Mouse (Mus musculus) stomach, embryonic 14.5 days (tissue): ENCODE measurements around the gene Fbxo9. TPM values are rescaled to one million over a fixed set of nuclear protein-coding genes. Genes with fewer than 3 reads are reported as not detected.

Experiments
- ATAC-seq: fragments of 200-750 bp; cut with Nextera tagmentation; 2 replicates; pipeline ENCODE4 v1.8.0; 2017; ENCODE audit warnings: low read depth, moderate TSS enrichment; ENCODE audit not compliant: insufficient number of reproducible peaks, insufficient read depth, low FRiP score
- H3K27ac ChIP-seq: fragments of 300-500 bp; sonication (generic); 2 replicates; pipeline ENCODE4 v1.5.1; 2014; ENCODE audit warnings: mild to moderate bottlenecking, low read length, moderate library complexity, mixed read lengths
- H3K27me3 ChIP-seq: fragments of 300-500 bp; sonication (generic); 2 replicates; pipeline ENCODE4 v1.6.1; 2014; ENCODE audit warnings: low read length, control low read depth, mixed read lengths; ENCODE audit not compliant: control insufficient read depth, insufficient read depth
- H3K36me3 ChIP-seq: fragments of 300-500 bp; sonication (generic); 2 replicates; pipeline ENCODE4 v1.6.1; 2014; ENCODE audit warnings: mild to moderate bottlenecking, control low read depth, low read length, moderate library complexity, mixed read lengths; ENCODE audit not compliant: control insufficient read depth, insufficient read depth
- H3K4me1 ChIP-seq: fragments of 300-500 bp; sonication (generic); 2 replicates; pipeline ENCODE4 v1.6.1; 2014; ENCODE audit warnings: low read length, control low read depth, mixed read lengths; ENCODE audit not compliant: control insufficient read depth, insufficient read depth
- H3K4me2 ChIP-seq: fragments of 300-500 bp; sonication (generic); replicated peaks from 2 replicates; pipeline ENCODE4 v1.6.1; 2014; ENCODE audit warnings: low read depth, low read length, control low read depth
- H3K4me3 ChIP-seq: fragments of 300-500 bp; sonication (generic); 2 replicates; pipeline ENCODE4 v1.5.1; 2014; ENCODE audit warnings: low read depth, low read length, control low read depth
- H3K9ac ChIP-seq: fragments of 300-500 bp; sonication (generic); replicated peaks from 2 replicates; pipeline ENCODE4 v1.6.1; 2014; ENCODE audit warnings: low read depth, mild to moderate bottlenecking, control low read depth, low read length, moderate library complexity, mixed read lengths
- H3K9me3 ChIP-seq: fragments of 300-500 bp; sonication (generic); 2 replicates; pipeline ENCODE4 v1.6.1; 2016; ENCODE audit warnings: low read depth, low read length, control low read depth; ENCODE audit not compliant: control insufficient read depth
- WGBS: fragments of 180-500 bp; shearing (Covaris S2); extraction: QIAGEN DNeasy Blood & Tissue Kit; methylation state at CpG from one replicate; pipeline ENCODE4 v1.1.7; 2014; 5-methylcytosine and 5-hydroxymethylcytosine counted together
- polyA plus RNA-seq: library from polyadenylated mRNA; unstranded; fragments of >200 nt; fragmentation: Nextera tagmentation; extraction: Ambion mirVana; gene quantifications from 2 replicates; pipeline ENCODE4 v1.2.1, GENCODE M21; 2014

The Fbxo9 gene
- polyA plus RNA-seq, 1 experiment from 2014 or later, result 37.8 TPM

DNA sequence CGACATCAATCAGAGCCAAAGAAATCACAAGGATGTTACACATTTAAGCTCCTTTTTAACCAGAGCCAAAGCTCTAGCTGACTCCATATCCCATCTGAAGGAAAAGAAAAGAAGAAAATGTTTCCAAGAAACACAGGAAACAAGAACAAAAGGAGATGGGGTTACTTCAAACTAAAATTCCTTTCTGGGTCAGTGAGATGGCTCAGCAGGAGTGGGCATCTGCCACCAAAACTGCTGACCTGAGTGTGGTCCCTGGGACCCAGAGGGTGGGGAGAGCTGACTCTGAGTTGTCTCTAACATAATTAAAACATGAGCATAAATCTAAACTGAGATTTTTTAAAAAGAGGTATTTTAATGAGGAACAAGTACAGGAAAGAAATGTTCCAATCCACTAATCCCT lies 19.0 kb downstream of the Fbxo9 start:
- Histone ChIP-seq H3K4me1 (no peaks in the 10 kb centered on the region), H3K9ac (no peak overlapping the region), H3K4me2 (no peak overlapping the region), H3K9me3 (no peaks in the 10 kb centered on the region), H3K27ac (no peak overlapping the region), H3K36me3 (peaks cover 33% of the 10 kb centered on the region), H3K4me3 (no peak overlapping the region), H3K27me3 (no peaks in the 10 kb centered on the region)
- 91% methylated on average over 1 of the region's 1 CpGs for WGBS
- ATAC-seq, result no peak

DNA sequence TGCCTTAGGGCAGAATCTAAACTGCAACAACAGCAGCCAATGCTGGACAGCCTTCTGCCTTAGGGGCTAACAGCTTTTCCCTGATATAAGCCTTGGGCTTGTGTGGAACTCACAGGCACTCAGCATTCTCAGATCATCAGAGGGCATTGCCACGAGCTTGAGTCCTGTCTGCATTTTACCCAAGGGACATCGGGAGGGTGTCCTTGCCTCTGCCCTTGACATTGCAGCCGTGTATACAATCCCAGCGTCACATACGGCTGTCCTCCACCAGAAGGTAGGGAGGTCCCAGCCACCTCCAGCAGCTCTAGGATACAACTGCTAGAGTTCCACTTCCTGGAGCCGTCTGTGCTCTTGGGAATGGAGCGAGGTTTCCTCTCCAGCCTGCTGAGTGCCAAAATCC lies 19.9 kb downstream of the Fbxo9 start:
- 86% methylated on average over 7 of the region's 7 CpGs for WGBS
- H3K36me3 ChIP-seq, result peaks cover 37% of the 10 kb centered on the region

DNA sequence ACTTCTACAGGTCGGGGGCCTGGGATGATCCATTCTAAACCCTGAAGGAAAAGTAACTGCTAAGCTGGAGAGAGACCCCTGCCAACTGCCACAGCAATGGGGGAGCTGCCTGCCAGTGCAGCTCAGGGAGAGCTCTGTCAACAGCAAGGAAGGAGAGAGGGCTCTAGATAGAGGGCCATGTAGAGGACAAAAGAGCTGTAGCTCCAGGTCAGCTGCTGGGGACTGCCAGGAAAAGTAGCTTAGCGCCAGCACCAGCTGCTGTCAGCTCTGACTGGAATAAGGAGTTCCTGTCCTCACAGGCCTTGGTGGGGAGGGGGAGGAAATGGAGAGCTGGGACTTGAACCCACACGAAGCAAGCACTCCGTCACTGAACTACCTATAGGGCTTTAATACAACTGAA lies 20.3 kb downstream of the Fbxo9 start:
- 67% methylated on average over 4 of the region's 4 CpGs for WGBS
- no peak overlapping the region for H3K9ac ChIP-seq
- H3K4me3 ChIP-seq, result no peak overlapping the region
- H3K4me2 ChIP-seq, result no peak overlapping the region
- no peak for ATAC-seq
- peaks cover 42% of the 10 kb centered on the region for H3K36me3 ChIP-seq
- H3K9me3 ChIP-seq, result no peaks in the 10 kb centered on the region
- no peaks in the 10 kb centered on the region for H3K4me1 ChIP-seq
- H3K27me3 ChIP-seq, result no peaks in the 10 kb centered on the region
- H3K27ac ChIP-seq, result no peak overlapping the region

More for the DNA sequence above, 19.9 kb downstream of the Fbxo9 start:
- no peak overlapping the region for H3K27ac ChIP-seq
- no peak for ATAC-seq
- no peaks in the 10 kb centered on the region for H3K9me3 ChIP-seq
- H3K4me1 ChIP-seq, result no peaks in the 10 kb centered on the region
- no peak overlapping the region for H3K4me2 ChIP-seq
- no peak overlapping the region for H3K4me3 ChIP-seq
- no peak overlapping the region for H3K9ac ChIP-seq
- H3K27me3 ChIP-seq, result no peaks in the 10 kb centered on the region

- no peak overlapping the region for H3K4me2 ChIP-seq
- H3K4me3 ChIP-seq, result no peak overlapping the region
- no peak for ATAC-seq
- no peaks in the 10 kb centered on the region for H3K9me3 ChIP-seq
- no peak overlapping the region for H3K27ac ChIP-seq
- H3K36me3 ChIP-seq, result peaks cover 39% of the 10 kb centered on the region
- no peaks in the 10 kb centered on the region for H3K4me1 ChIP-seq
- no peak overlapping the region for H3K9ac ChIP-seq
- 87% methylated on average over 9 of the region's 9 CpGs for WGBS
- no peaks in the 10 kb centered on the region for H3K27me3 ChIP-seq
Measured at GRCm38 (mm10) chr9:78087751-78088150, 21.1 kb downstream of the Fbxo9 start.

DNA sequence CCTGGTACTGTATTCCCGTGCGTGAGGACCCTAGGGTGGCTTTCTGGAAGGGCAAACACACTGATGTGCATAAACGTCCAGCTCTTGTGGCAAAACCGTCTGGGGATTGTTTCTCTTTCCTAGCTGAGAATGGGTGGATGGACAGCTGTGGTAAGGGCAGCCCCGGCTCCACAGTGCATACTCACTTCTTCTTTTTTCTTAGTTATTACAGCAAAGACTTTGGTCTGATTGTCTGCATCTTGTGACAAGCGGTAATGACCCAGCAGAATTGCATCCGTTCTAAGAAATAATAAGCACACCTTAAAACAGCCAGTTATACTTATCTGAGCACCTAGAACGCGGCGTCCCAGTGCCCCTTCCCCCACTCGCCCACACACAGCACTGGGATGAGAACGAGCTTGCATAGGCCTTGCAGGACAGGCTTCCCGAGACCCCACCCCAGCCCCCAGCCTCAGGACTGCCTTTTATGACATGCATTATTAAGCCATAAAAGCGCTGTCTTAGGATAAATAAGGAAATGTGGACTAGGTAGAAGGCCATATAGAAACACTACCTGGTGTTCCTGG lies 23.1 kb downstream of the Fbxo9 start:
- H3K4me3 ChIP-seq, result no peak overlapping the region
- no peak overlapping the region for H3K9ac ChIP-seq
- H3K36me3 ChIP-seq, result peaks cover 43% of the 10 kb centered on the region
- no peak overlapping the region for H3K27ac ChIP-seq
- no peaks in the 10 kb centered on the region for H3K4me1 ChIP-seq
- ATAC-seq, result no peak
- no peaks in the 10 kb centered on the region for H3K27me3 ChIP-seq
- H3K4me2 ChIP-seq, result no peak overlapping the region
- H3K9me3 ChIP-seq, result no peaks in the 10 kb centered on the region
- WGBS, result 85% methylated on average over 14 of the region's 14 CpGs

- H3K9me3 ChIP-seq, result no peaks in the 10 kb centered on the region
- peaks cover 40% of the 10 kb centered on the region for H3K36me3 ChIP-seq
- no peak overlapping the region for H3K4me2 ChIP-seq
- H3K4me3 ChIP-seq, result no peak overlapping the region
- ATAC-seq, result no peak
- H3K27me3 ChIP-seq, result no peaks in the 10 kb centered on the region
- H3K4me1 ChIP-seq, result no peaks in the 10 kb centered on the region
- no peak overlapping the region for H3K27ac ChIP-seq
- H3K9ac ChIP-seq, result no peak overlapping the region
- WGBS, result 90% methylated on average over 4 of the region's 4 CpGs
Measured at GRCm38 (mm10) chr9:78084341-78084740, 24.5 kb downstream of the Fbxo9 start.

DNA sequence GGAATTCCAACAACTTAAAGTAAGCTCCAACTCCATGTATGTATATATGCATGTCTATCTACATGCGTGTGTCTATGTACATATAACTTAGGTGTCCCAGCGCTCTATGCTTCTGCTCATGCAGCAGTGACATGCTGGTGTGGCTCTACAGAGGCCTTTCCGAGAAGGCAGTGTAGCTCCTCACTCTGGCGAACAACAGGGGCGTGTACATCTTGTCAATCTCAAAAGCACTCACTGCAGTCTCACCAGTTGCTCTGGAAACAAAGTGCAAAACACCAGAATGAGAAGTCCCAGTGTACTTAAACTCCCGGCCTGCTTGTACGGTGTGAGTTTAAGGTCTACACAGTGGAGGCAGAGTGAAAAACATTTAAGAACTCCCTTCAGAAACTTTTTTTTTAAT lies 27.0 kb downstream of the Fbxo9 start:
- no peak overlapping the region for H3K9ac ChIP-seq
- no peak overlapping the region for H3K4me2 ChIP-seq
- H3K36me3 ChIP-seq, result peaks cover 33% of the 10 kb centered on the region
- H3K4me3 ChIP-seq, result no peak overlapping the region
- no peaks in the 10 kb centered on the region for H3K4me1 ChIP-seq
- H3K27ac ChIP-seq, result no peak overlapping the region
- no peaks in the 10 kb centered on the region for H3K9me3 ChIP-seq
- ATAC-seq, result no peak
- H3K27me3 ChIP-seq, result no peaks in the 10 kb centered on the region
- WGBS, result 88% methylated on average over 7 of the region's 7 CpGs

- Histone ChIP-seq H3K36me3 (peaks cover 10% of the 10 kb centered on the region), H3K27ac (no peak overlapping the region), H3K27me3 (no peaks in the 10 kb centered on the region), H3K4me1 (no peaks in the 10 kb centered on the region), H3K9ac (no peak overlapping the region), H3K9me3 (no peaks in the 10 kb centered on the region), H3K4me2 (no peak overlapping the region), H3K4me3 (no peak overlapping the region)
- WGBS, result 22% methylated on average over 2 of the region's 2 CpGs
- no peak for ATAC-seq
Measured at GRCm38 (mm10) chr9:78078240-78078639, 30.6 kb downstream of the Fbxo9 start.

GRCm38 (mm10) chr9:78075256-78075655 lies 33.6 kb downstream of the Fbxo9 start:
- Histone ChIP-seq H3K27me3 (no peaks in the 10 kb centered on the region), H3K4me2 (no peak overlapping the region), H3K4me3 (no peak overlapping the region), H3K9ac (no peak overlapping the region), H3K9me3 (no peaks in the 10 kb centered on the region), H3K27ac (no peak overlapping the region), H3K4me1 (no peaks in the 10 kb centered on the region), H3K36me3 (no peaks in the 10 kb centered on the region)
- WGBS, result 89% methylated on average over 3 of the region's 3 CpGs
- ATAC-seq, result no peak
